Mouse (Mus musculus): ENCODE data around the gene Acot3. TPM values are rescaled to one million over a fixed set of nuclear protein-coding genes. Genes with fewer than 3 reads are reported as not detected.
A peak's percentile ranks its signal among the peaks of the same experiment; 100 is the strongest.
"Not testable (repeated sequence)": the region's sequence is repeated elsewhere in the genome, so short reads cannot be mapped to it uniquely, and the experiment has no call there.

The Acot3 gene
- total RNA-seq, 2 experiments from 2014 or later: 1.5 to 3.0 TPM

- no peak for DNase-seq (ENCODE audit: low spot score in 2 of 2)
- intact Hi-C loops (cut with DNase I): no loop called here
Measured at GRCm38 (mm10) chr12:84084581-84084980, 32.6 kb downstream of the Acot3 start.

- intact Hi-C loops (cut with DNase I); DNase-seq (ENCODE audit: low spot score in 2 of 2): not testable (repeated sequence)
Measured at GRCm38 (mm10) chr12:84094666-84095065, 42.7 kb downstream of the Acot3 start.

GRCm38 (mm10) chr12:84099605-84100004 lies 47.7 kb downstream of the Acot3 start:
- intact Hi-C loops (cut with DNase I): no loop called here
- no peak for DNase-seq (ENCODE audit: low spot score in 2 of 2)

- intact Hi-C loops (cut with DNase I): no loop called here
- DNase-seq (ENCODE audit: low spot score in 2 of 2): no peak
Measured at GRCm38 (mm10) chr12:84100071-84100470, 48.1 kb downstream of the Acot3 start.

GRCm38 (mm10) chr12:84100604-84101492 lies 48.9 kb downstream of the Acot3 start, which contains the start of gene Acot6:
Acot6 (plus strand) TSS chr12:84100654.
- peak; percentile 48 to 57 for DNase-seq (ENCODE audit: low spot score in 2 of 2)
- intact Hi-C loops (cut with DNase I): not testable (repeated sequence)

GRCm38 (mm10) chr12:84101493-84101845 lies 49.5 kb downstream of the Acot3 start:
- no peak for DNase-seq (ENCODE audit: low spot score in 2 of 2)
- intact Hi-C loops (cut with DNase I): no loop called here

GRCm38 (mm10) chr12:84107012-84107411 lies 55.1 kb downstream of the Acot3 start:
- intact Hi-C loops (cut with DNase I): no loop called here
- DNase-seq (ENCODE audit: low spot score in 2 of 2): no peak

- intact Hi-C loops (cut with DNase I): no loop called here
Measured at GRCm38 (mm10) chr12:84107692-84108091, 55.7 kb downstream of the Acot3 start.

GRCm38 (mm10) chr12:84109924-84110323 lies 58.0 kb downstream of the Acot3 start:
- intact Hi-C loops (cut with DNase I): no loop called here

More at GRCm38 (mm10) chr12:84107692-84108091, 55.7 kb downstream of the Acot3 start:
- no peak for DNase-seq (ENCODE audit: low spot score in 2 of 2)

More at GRCm38 (mm10) chr12:84109924-84110323, 58.0 kb downstream of the Acot3 start:
- DNase-seq (ENCODE audit: low spot score in 2 of 2): no peak

Other genes starting within 250 kb of the Acot3 start
- 10 to 100 TPM; 68.3 to 74.5 TPM for gene Numb, start 130.2 kb upstream of the Acot3 start, total RNA-seq (2021)
- 10 to 100 TPM; 16.6 to 19.0 TPM for gene Riox1, start 101.5 kb upstream of the Acot3 start, total RNA-seq (2021)
- gene Heatr4, start 67.3 kb upstream of the Acot3 start, total RNA-seq (2021): not detected
- 10 to 100 TPM in 1 of 2 experiments, 1 to 10 TPM in 1; 9.5 to 12.5 TPM for gene Acot2, start 64.3 kb upstream of the Acot3 start, total RNA-seq (2021)
- 10 to 100 TPM; 10.3 to 13.8 TPM for gene Acot1, start 42.7 kb upstream of the Acot3 start, total RNA-seq (2021)
- gene Acot4, start 13.8 kb upstream of the Acot3 start, total RNA-seq (2021): 1 to 10 TPM; 2.4 to 3.7 TPM
- gene Gm49366, start 13.2 kb upstream of the Acot3 start, total RNA-seq (2021): not detected
- 1 to 10 TPM; 5.1 to 7.0 TPM for gene Acot5, start 17.2 kb downstream of the Acot3 start, total RNA-seq (2021)
- 1 to 10 TPM; 3.7 to 3.9 TPM for gene Acot6, start 48.5 kb downstream of the Acot3 start, total RNA-seq (2021)
- 100 to 1,000 TPM; 104 to 108 TPM for gene Dnal1, start 62.2 kb downstream of the Acot3 start, total RNA-seq (2021)
- gene Pnma1, start 96.3 kb downstream of the Acot3 start, total RNA-seq (2021): 1 to 10 TPM; 4.9 to 5.2 TPM
- gene Elmsan1, start 166.7 kb downstream of the Acot3 start, total RNA-seq (2021): 10 to 100 TPM; 15.0 to 15.7 TPM
- gene Ptgr2, start 233.1 kb downstream of the Acot3 start, total RNA-seq (2021): 10 to 100 TPM; 28.3 to 39.1 TPM

Data from left cerebral cortex, postnatal 25 days (tissue).